Mouse (Mus musculus) E14TG2a.4 (cell line): ENCODE data around the gene Cdca5.

Source experiments
- CTCF ChIP-seq: conservative IDR thresholded peaks from 2 replicates; pipeline ENCODE4 v1.5.1; 2014; ENCODE audit warnings: low read length
- NANOG ChIP-seq: IDR thresholded peaks from 2 replicates; pipeline ENCODE4 v1.6.1; 2014; ENCODE audit warnings: borderline replicate concordance, low read length, mixed read lengths
- POU5F1 ChIP-seq: IDR thresholded peaks from 2 replicates; pipeline ENCODE4 v1.6.1; 2014; ENCODE audit warnings: low read length, borderline replicate concordance

GRCm38 (mm10) chr19:6071261-6071660 is 13.5 kb upstream of the Cdca5 start:
- TF ChIP-seq CTCF (no peak), POU5F1 (no peak), NANOG (no peak)
